Mouse (Mus musculus) ovary, postnatal 36 days (tissue): Measurements from ENCODE around the gene Disp1.

Experiments
- DNase-seq: peaks from one replicate; pipeline ENCODE4 v3.0.0; 2022; ENCODE audit warnings: low spot score, mixed read lengths

The Disp1 gene

DNA sequence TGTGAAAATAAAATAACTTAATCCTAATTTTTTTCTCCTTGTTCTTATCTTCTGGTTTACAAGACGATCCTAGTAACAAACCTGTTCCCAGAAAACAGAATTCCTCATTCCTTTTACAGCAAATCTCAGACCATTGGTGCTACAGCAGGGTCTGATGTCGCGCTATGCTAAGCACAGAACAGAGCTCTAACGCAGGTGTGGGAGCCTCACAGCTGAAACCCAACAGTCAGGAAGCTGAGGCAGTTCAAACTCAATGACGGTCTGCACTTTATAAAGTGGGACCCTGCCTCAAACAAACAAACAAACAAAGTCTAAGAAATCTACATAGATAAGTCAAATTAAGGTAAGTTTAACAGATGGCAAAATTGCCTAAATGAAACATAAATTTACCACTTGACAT lies 20.4 kb downstream of the Disp1 start:
- DNase-seq, result no peak

- no peak for DNase-seq
Observed at GRCm38 (mm10) chr1:183194763-183195162, 26.6 kb downstream of the Disp1 start.

DNA sequence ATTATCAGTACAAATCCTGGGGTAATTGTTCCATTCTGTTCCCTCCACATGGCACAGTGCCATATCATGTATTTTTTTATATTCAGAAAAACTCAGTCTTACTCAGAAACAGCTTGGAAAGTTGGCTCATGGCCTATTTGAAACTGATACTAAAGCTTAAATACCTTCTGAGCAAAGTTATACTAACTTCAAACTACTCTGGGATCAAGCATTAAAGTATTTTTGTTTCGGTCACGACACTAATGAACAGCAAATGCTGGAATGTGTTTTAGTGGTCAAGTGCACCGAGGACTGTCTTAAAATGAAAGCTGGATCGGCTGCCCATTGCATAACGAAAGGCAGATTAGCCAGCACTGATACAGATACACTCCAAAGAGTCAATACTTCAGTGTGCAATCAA lies 27.2 kb downstream of the Disp1 start:
- DNase-seq, result no peak

GRCm38 (mm10) chr1:183191398-183191797 lies 29.9 kb downstream of the Disp1 start:
- no peak for DNase-seq

DNA sequence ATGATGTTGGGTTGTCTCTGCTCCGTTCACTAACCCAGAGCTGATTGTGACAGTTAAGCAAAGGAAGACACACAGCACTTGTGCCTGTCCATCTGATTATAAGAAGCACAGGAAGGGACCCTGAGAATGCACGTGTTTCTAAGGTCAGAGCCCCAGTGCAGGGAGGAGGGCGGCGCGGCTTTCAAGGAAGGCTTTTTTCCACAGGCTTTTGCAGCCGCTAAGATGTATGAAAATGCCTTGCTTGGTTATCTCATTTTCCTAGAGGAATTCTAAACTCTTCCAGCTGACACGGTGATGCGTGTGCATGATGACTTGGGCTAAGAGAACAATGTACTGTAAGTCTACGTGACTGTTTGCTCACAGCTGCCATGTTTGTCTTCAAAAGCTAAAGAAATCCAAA lies 30.9 kb downstream of the Disp1 start:
- DNase-seq, result no peak

- no peak for DNase-seq
Observed at GRCm38 (mm10) chr1:183189014-183189662, 32.2 kb downstream of the Disp1 start.

DNA sequence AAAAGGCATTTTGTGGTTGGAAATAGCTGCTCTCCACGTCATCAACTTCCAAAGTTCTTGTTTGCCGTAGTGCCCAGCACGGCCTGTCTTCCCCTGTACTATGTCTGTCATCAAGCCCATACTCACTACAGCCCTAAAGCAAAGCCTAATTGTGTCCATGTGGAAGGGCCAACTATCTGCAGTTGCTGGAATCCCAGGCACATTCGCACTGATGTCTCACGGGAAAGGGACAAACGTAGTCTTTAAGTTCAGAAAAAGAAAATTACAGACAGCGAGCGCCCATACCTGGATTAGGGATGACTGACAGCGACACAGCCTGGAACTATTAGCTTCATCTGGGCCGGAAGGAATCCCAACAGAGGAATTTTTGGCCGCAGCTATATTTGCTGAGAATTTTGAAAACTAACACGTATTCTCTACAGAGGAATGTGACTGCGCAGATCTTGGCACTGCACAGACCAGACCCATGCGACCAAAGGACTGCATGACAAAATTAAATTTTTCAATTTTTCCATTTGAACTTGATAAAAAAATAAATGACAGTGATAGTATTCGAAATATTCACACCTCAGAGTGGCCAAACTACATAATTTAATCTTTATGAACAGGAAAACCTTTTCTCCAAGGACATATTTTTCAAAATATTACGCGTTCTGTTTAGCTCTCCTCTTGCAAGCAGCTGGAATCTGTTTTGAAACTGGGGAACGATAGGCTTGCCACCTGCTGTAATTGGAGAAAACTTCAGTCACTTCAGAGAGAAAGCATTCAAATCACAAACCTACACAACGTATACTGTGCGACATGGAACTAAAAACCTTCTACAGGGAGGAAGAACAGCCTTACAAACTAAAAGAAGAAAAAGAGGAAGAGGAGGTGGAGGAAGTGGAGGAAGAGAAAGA lies 33.0 kb downstream of the Disp1 start:
- no peak for DNase-seq

GRCm38 (mm10) chr1:183185560-183185959 lies 35.8 kb downstream of the Disp1 start:
- no peak for DNase-seq

GRCm38 (mm10) chr1:183184681-183185080 lies 36.6 kb downstream of the Disp1 start:
- DNase-seq, result no peak

GRCm38 (mm10) chr1:183183565-183183964 lies 37.8 kb downstream of the Disp1 start:
- no peak for DNase-seq

- DNase-seq, result no peak
Observed at GRCm38 (mm10) chr1:183182641-183183414, 38.5 kb downstream of the Disp1 start.

DNA sequence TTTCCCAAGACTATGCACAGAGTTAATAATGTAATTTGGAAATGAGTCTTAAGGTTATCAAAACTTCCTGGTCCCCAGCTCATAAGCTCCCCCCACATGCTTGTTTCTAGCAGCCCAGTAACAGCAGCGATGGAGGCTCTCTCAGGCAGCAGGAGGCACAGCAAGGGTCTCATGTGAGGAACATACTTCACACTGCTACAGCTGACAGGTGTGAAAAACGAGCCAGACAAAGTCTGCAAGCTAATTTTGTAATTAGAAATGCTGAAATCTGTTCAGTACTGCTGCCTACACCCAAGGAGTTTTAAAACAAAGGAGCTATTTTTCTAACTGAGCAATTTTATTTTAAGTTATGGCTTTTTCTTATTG lies 40.3 kb downstream of the Disp1 start:
- DNase-seq, result no peak

DNA sequence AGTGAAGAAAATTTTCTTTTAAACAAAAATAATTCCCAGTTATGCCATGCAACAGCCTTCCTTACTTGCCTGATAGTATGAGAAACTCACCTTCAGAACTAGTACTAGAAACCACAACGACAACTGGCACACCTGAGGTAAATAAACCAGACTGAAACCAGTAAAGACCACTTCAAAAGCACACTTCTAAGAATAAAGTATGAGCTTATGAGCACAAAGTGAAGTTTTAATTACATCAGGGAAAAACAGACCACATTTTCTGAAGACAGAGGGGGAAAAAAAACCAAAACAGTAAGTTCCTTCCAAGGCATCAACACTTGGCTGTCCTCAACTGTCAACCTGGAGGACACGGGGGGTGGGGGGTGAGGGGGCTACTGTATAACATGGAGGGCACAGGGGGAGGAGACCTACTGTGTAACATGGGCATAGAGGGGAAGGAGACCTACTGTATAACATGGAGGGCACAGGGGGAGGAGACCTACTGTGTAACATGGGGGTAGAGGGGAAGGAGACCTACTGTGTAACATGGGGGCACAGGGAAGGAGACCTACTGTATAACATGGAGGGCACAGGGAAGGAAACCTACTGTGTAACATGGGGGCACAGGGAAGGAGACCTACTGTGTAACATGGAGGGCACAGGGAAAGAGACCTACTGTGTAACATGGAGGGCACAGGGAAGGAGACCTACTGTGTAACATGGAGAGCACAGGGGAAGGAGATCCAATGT lies 40.9 kb downstream of the Disp1 start:
- DNase-seq, result no peak

GRCm38 (mm10) chr1:183179316-183179715 lies 42.0 kb downstream of the Disp1 start:
- DNase-seq, result no peak

- no peak for DNase-seq
Observed at GRCm38 (mm10) chr1:183175236-183175635, 46.1 kb downstream of the Disp1 start.

DNA sequence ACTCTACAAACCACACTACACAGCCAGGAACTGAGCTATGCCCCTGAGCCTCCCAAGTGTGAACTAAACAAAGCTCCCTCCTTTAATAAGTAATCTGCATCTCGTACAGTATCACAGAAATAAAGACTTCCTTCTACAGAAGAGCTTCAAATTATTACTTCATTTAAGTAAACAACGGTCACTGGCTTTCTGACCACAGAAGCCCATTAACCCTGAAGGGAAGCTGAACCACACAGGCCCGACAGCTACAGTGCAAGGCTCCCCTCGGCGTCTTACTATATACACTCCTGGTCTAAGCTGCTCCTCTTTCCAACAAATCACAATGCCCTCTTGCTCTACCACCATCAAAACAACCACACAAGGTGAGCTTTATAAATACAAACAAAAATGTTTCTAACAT lies 50.2 kb downstream of the Disp1 start:
- no peak for DNase-seq

DNA sequence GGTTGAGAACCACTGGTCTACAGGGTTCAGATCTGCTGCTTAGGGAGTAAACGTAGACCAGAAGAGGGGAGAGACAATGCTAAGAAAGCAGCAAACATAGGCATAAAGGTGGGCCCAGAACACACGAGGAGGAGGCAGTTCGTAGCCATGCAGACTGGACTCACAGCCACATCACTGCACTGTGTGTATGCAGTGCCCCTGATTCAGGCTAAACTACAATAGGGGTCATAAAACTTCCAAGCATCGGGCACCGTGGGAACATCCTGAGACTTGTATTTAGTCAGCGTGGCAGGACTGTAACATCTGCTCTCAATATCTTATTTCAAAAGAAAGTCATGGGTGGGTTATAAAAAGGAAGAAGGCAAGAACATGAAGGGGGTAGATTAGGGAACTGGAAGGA lies 52.9 kb downstream of the Disp1 start:
- no peak for DNase-seq

DNA sequence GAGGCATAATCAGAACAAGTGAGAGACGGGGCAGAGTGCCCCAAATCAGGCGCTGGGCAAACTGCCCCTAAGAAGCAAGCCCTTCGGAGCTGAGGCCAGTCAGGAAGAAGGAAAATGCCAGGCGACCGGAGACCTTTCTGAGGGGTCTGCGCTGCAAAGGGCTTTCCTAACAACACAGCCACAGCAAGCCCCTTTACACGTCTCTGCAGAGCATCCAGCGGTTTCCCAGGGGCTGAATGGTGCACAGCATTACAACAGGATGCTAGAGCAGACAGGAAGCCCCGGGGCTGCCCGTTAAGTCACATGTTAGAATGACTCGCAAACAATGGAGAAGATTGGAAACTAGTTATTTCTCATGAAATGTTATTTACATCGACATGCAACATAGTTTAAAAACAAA lies 53.5 kb downstream of the Disp1 start:
- DNase-seq, result no peak

DNA sequence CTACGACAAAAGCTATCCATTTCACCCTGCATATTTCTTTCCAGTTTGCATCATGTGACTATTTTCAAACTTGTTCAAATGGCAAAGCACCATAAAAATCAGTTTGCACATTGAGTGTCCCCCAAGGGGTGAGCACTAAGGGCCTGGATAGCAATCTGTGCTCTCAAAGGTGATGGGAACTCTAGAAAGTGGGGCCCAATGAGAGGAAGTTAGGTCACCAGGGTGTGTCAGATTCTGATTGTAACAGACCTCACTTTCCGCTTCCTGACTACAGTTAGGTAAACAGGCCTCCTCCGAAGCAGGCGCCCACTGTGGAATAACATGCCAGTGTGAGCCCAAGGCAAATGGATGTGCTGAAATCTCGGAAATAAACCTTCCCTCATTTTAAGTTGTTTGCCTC lies 54.6 kb downstream of the Disp1 start:
- DNase-seq, result no peak

- DNase-seq, result no peak
Observed at GRCm38 (mm10) chr1:183164648-183165071, 56.7 kb downstream of the Disp1 start.

DNA sequence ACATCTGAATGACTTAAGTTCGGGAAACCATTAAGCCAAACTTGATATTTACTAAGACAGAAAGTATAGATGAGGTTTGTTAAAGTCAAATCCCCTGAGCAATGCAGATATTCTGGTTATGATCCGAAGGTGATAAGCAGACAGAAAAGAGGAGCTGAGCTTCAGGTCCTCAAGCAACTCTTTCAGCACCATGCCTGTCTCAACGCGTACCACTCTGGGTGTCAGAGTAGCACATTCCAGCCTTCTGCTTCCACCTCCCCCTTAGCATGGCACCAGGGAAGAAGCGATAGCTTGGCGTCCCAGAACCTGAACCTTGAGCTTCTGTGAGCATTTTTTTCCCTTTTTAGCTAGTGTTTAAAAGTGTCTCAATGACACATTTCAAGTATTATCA lies 57.1 kb downstream of the Disp1 start:
- DNase-seq, result no peak

GRCm38 (mm10) chr1:183163512-183164189 lies 57.7 kb downstream of the Disp1 start:
- DNase-seq, result no peak
